Mouse (Mus musculus) hindbrain, embryonic 15.5 days (tissue): ENCODE measurements at regions not wholly inside any gene's neighbourhood (a gene's known extent, or its start where the extent isn't known, plus 50 kb on each side); places are given as distances from the start of the nearest gene placed in this dataset.

ENCODE experiments used
- ATAC-seq: fragments of 200-750 bp; cut with Nextera tagmentation; 2 replicates; pipeline ENCODE4 v1.8.0; 2017; ENCODE audit warnings: low read depth, moderate number of reproducible peaks, moderate TSS enrichment; ENCODE audit not compliant: low FRiP score
- H3K27ac ChIP-seq: fragments of 300-500 bp; sonication (generic); replicated peaks from 2 replicates; pipeline ENCODE4 v1.5.1; 2015; ENCODE audit warnings: mild to moderate bottlenecking, inconsistent platforms
- H3K27me3 ChIP-seq: fragments of 300-500 bp; sonication (generic); 2 replicates; pipeline ENCODE4 v1.6.1; 2015; ENCODE audit warnings: control low read depth, inconsistent platforms
- H3K36me3 ChIP-seq: fragments of 300-500 bp; sonication (generic); 2 replicates; pipeline ENCODE4 v1.6.1; 2015; ENCODE audit warnings: control low read depth, inconsistent platforms
- H3K4me1 ChIP-seq: fragments of 300-500 bp; sonication (generic); replicated peaks from 2 replicates; pipeline ENCODE4 v1.6.1; 2015; ENCODE audit warnings: control low read depth, inconsistent platforms
- H3K4me2 ChIP-seq: fragments of 300-500 bp; sonication (generic); 2 replicates; pipeline ENCODE4 v1.6.1; 2015; ENCODE audit warnings: moderate library complexity, mild to moderate bottlenecking, inconsistent platforms
- H3K4me3 ChIP-seq: fragments of 300-500 bp; sonication (generic); 2 replicates; pipeline ENCODE4 v1.5.1; 2015; ENCODE audit warnings: mild to moderate bottlenecking, inconsistent platforms
- H3K9ac ChIP-seq: fragments of 300-500 bp; sonication (generic); 2 replicates; pipeline ENCODE4 v1.6.1; 2015; ENCODE audit warnings: inconsistent platforms
- H3K9me3 ChIP-seq: fragments of 300-500 bp; sonication (generic); 2 replicates; pipeline ENCODE4 v1.6.1; 2016; ENCODE audit warnings: control low read depth, inconsistent platforms
- WGBS: fragments of 180-500 bp; shearing (Covaris S2); methylation state at CpG from one replicate; pipeline ENCODE4 v1.1.7; 2015; 5-methylcytosine and 5-hydroxymethylcytosine counted together

- H3K4me3 ChIP-seq, result no peak overlapping the region
- H3K9ac ChIP-seq, result no peak overlapping the region
- WGBS, result 79% methylated on average over 7 of the region's 7 CpGs
- H3K27me3 ChIP-seq, result no peaks in the 10 kb centered on the region
- no peak overlapping the region for H3K4me2 ChIP-seq
- no peaks in the 10 kb centered on the region for H3K36me3 ChIP-seq
- no peak overlapping the region for H3K27ac ChIP-seq
- H3K4me1 ChIP-seq, result no peaks in the 10 kb centered on the region
- no peaks in the 10 kb centered on the region for H3K9me3 ChIP-seq
- ATAC-seq, result no peak
Observed at GRCm38 (mm10) chr12:94544706-94545105, 1147.3 kb upstream of the Flrt2 start.

DNA sequence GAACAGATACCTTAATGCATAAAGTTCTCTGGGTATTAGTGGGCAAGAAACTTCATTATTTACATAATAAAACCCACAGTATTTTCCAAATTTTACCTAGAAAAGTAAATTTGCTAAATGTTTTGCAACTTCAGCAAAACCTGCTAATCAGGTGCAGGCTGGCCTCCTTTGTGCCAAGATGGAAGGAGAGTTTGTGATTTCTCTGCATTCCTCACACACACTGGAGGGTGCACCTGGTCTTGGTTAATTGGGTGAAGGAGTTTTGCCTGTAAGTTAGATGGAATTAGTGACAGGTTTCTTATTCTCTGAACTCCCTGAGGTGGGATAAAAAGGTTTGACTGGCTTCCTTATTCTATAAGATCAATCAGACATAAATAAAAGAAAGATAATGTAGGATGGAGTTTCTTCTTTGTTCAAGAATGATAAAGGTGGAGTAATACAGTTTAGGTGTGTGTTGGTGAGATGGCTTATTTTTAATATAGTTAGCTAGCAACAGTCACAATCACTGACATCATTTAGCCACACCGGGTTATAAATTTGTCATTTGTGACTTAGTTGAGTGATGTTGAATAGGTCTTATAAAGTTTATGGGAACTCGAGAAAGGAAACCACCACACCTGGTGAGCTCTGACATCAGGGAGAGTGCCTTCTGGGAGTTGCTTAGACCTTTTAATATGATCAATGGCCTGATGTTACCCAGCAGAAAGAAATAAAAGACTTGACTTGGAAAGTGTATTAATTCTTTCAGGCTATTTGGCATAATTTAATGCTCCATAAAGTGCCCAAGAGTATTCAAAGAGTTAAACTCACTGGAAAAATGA lies 1131.4 kb upstream of the Flrt2 start:
- Histone ChIP-seq H3K9me3 (no peaks in the 10 kb centered on the region; the same call in 1 of the 2 replicates), H3K4me1 (no peaks in the 10 kb centered on the region), H3K4me3 (no peak overlapping the region), H3K9ac (no peak overlapping the region), H3K4me2 (no peak overlapping the region), H3K36me3 (no peaks in the 10 kb centered on the region), H3K27ac (no peak overlapping the region), H3K27me3 (no peaks in the 10 kb centered on the region)
- no peak for ATAC-seq
- 91% methylated on average over 2 of the region's 2 CpGs for WGBS

DNA sequence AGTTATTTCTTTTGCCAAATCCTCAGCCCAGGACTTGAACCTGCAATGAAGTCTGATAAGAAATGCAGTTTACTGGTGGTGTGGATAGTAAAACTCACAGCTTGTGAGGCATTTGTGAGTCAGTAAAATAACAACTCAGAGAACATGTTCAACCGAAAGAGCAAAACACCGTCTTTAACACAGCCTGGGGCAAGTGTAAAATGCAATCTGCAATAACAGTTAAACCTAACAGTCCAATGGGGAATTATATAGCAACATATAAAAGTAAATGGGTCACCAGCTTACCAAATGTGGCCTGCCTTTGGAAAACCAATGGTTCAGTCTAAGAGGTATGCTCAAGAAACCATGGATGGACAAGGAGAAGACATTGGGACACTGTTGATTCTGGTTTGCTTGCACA lies 1117.0 kb upstream of the Flrt2 start:
- no peaks in the 10 kb centered on the region for H3K9me3 ChIP-seq
- no peak overlapping the region for H3K27ac ChIP-seq
- no peaks in the 10 kb centered on the region for H3K36me3 ChIP-seq
- no peaks in the 10 kb centered on the region for H3K4me1 ChIP-seq
- H3K27me3 ChIP-seq, result no peaks in the 10 kb centered on the region
- ATAC-seq, result no peak
- H3K4me2 ChIP-seq, result no peak overlapping the region
- no peak overlapping the region for H3K9ac ChIP-seq
- no peak overlapping the region for H3K4me3 ChIP-seq
- 53% methylated on average over 2 of the region's 2 CpGs for WGBS

DNA sequence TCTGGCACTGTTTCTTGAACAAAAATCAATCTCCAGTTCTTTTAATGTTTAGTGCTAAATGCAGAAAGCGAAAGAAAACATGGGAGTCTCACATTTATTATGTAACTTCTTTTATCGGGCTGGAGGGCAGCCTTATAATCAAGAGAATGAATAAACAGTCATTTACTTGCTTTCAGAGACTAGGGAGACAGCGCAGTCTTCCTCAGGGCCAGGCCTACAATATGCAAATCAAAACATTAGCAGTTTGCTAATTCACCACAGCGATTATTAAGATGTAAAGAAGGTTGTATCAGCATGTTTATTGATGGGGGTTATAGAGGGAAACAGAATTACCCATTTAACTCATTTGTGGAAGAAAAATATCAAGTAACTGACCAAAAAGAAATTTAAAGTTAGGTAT lies 1111.7 kb upstream of the Flrt2 start:
- no peak for ATAC-seq
- no peak overlapping the region for H3K9ac ChIP-seq
- no peak overlapping the region for H3K4me2 ChIP-seq
- no peak overlapping the region for H3K4me3 ChIP-seq
- H3K9me3 ChIP-seq, result no peaks in the 10 kb centered on the region
- H3K27me3 ChIP-seq, result no peaks in the 10 kb centered on the region
- no peak overlapping the region for H3K27ac ChIP-seq
- no peaks in the 10 kb centered on the region for H3K4me1 ChIP-seq
- WGBS, result 25% methylated on average over 4 of the region's 4 CpGs
- H3K36me3 ChIP-seq, result no peaks in the 10 kb centered on the region

DNA sequence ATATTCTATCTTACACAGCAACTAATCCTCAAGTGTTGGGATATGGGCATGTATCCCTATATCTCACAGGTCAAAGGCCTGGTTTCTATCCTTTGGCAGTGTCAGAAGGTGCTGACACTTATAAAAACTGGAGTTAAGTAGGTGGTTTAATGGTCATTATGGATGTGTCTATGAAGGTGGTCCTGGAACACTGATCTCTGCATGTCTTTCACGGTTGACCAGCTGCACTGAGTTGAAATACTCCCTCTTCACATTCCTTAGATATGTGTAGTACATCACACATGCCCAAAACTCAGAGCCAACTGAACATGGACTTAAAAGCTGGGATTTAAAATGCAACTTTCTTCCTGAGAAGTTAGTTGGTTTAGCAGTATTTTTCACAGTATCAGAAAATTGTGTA lies 1107.7 kb upstream of the Flrt2 start:
- H3K4me2 ChIP-seq, result no peak overlapping the region
- no peak overlapping the region for H3K4me3 ChIP-seq
- no peak for ATAC-seq
- no peaks in the 10 kb centered on the region for H3K36me3 ChIP-seq
- no peak overlapping the region for H3K9ac ChIP-seq
- no peaks in the 10 kb centered on the region for H3K27me3 ChIP-seq
- H3K27ac ChIP-seq, result no peak overlapping the region
- H3K9me3 ChIP-seq, result no peaks in the 10 kb centered on the region
- 82% methylated on average over 1 of the region's 1 CpGs for WGBS
- no peaks in the 10 kb centered on the region for H3K4me1 ChIP-seq

DNA sequence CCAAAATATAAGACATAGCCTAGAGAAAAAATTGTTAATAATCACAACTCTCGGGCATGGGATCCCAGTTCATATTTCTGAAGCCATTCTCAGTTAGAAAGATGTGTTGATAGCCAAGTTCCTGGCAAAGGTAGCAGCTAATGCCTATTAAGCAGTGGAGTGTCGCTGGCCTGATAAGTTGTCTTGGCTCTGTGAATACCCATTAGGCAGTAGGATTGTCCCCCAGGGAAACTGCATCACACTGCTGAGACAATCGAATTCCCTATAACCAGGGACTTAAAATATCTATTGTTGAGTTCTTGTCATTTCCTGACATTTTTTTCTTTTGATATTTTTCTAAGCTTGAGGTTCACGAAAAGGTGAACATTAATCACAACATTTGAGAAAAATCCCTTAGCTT lies 1105.0 kb upstream of the Flrt2 start:
- 60% methylated on average over 4 of the region's 4 CpGs for WGBS
- no peak for ATAC-seq
- Histone ChIP-seq H3K9ac (no peak overlapping the region), H3K4me3 (no peak overlapping the region), H3K4me1 (no peaks in the 10 kb centered on the region), H3K27ac (no peak overlapping the region), H3K36me3 (no peaks in the 10 kb centered on the region), H3K27me3 (no peaks in the 10 kb centered on the region), H3K9me3 (no peaks in the 10 kb centered on the region), H3K4me2 (no peak overlapping the region)

DNA sequence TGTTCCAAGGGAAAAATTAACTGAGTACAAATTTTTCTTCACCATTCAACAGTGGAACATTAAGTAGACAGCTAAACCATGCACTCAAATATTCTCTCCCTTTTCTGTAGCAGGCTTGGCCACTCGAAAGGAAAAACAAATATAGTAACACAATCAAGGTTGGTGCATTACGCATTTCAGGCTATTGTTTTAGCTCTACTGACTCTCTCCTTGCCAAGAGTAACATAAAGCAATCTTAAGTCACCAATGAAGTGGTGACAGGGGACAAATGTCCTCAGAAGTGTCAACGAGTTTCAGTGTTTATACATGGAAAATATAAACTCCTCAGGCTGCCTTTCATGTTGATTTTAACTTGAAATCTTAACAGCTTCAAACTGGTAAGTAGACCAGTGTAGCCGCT lies 1103.4 kb upstream of the Flrt2 start:
- ATAC-seq, result no peak
- Histone ChIP-seq H3K4me3 (no peak overlapping the region), H3K27me3 (no peaks in the 10 kb centered on the region), H3K36me3 (no peaks in the 10 kb centered on the region), H3K9ac (no peak overlapping the region), H3K4me1 (no peaks in the 10 kb centered on the region), H3K27ac (no peak overlapping the region), H3K4me2 (no peak overlapping the region), H3K9me3 (no peaks in the 10 kb centered on the region)
- 78% methylated on average over 4 of the region's 4 CpGs for WGBS

GRCm38 (mm10) chr12:94589033-94589432 lies 1103.0 kb upstream of the Flrt2 start:
- no peak for ATAC-seq
- Histone ChIP-seq H3K9ac (no peak overlapping the region), H3K4me2 (no peak overlapping the region), H3K4me1 (no peaks in the 10 kb centered on the region), H3K36me3 (no peaks in the 10 kb centered on the region), H3K27me3 (no peaks in the 10 kb centered on the region), H3K9me3 (no peaks in the 10 kb centered on the region), H3K27ac (no peak overlapping the region), H3K4me3 (no peak overlapping the region)
- 83% methylated on average over 4 of the region's 4 CpGs for WGBS

DNA sequence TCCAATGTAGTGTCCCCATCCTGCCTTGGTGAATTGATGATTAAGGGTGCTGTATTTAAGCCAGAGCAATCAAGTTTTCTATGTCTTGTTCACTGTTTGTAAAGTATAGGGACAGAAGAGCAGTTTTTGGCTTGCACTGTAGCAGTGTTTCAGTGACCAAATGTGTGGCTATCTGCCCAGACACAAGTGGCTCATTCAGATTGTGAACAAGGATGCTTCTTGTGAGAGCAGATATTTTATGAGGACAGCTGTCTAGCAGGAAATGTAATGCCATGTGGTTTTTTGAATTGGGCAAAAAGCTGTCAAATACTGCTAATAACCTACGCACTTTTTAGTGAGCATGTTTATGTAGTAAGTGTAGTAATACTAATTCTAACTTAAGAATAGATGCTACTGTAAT lies 1086.5 kb upstream of the Flrt2 start:
- H3K4me1 ChIP-seq, result no peaks in the 10 kb centered on the region
- no peaks in the 10 kb centered on the region for H3K27me3 ChIP-seq
- no peaks in the 10 kb centered on the region for H3K36me3 ChIP-seq
- no peak overlapping the region for H3K27ac ChIP-seq
- no peaks in the 10 kb centered on the region for H3K9me3 ChIP-seq
- whole genome bisulfite sequencing, result 89% methylated on average over 1 of the region's 1 CpGs
- H3K4me3 ChIP-seq, result no peak overlapping the region
- no peak overlapping the region for H3K9ac ChIP-seq
- no peak overlapping the region for H3K4me2 ChIP-seq
- ATAC-seq, result no peak

GRCm38 (mm10) chr12:94636555-94636954 lies 1055.5 kb upstream of the Flrt2 start:
- H3K4me1 ChIP-seq, result no peaks in the 10 kb centered on the region
- no peak for ATAC-seq
- WGBS, result 61% methylated on average over 1 of the region's 1 CpGs
- H3K4me3 ChIP-seq, result no peak overlapping the region
- H3K4me2 ChIP-seq, result no peak overlapping the region
- H3K36me3 ChIP-seq, result no peaks in the 10 kb centered on the region
- no peak overlapping the region for H3K9ac ChIP-seq
- H3K27me3 ChIP-seq, result no peaks in the 10 kb centered on the region
- H3K27ac ChIP-seq, result no peak overlapping the region
- H3K9me3 ChIP-seq, result no peaks in the 10 kb centered on the region

- no peak for ATAC-seq
- WGBS, result 81% methylated on average over 4 of the region's 4 CpGs
Observed at GRCm38 (mm10) chr12:94640153-94640552, 1051.9 kb upstream of the Flrt2 start.

DNA sequence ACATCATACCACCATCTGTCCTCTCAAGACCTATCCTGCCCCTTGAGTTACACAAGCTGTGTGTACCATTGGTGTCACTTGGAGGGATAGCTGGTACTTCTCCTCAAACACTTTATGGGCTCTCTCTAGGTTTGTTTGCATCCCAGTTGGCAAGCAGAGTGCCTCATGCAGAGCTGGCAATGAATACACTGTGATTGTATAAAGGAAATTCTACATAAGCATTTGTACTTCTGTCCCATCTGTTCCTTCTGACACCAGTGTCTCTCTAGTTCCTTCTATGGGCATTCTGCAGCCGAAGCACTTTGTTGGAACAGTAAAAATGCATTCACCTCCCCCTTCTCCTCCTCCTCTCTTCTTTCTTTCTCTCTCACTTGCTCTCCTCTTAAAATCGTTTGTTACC lies 1046.7 kb upstream of the Flrt2 start:
- Histone ChIP-seq H3K27me3 (no peaks in the 10 kb centered on the region), H3K36me3 (no peaks in the 10 kb centered on the region), H3K4me3 (no peak overlapping the region), H3K9me3 (no peaks in the 10 kb centered on the region), H3K27ac (no peak overlapping the region), H3K4me2 (no peak overlapping the region), H3K4me1 (no peaks in the 10 kb centered on the region), H3K9ac (no peak overlapping the region)
- WGBS, result 66% methylated on average over 2 of the region's 2 CpGs
- no peak for ATAC-seq

More at GRCm38 (mm10) chr12:94640153-94640552, 1051.9 kb upstream of the Flrt2 start:
- Histone ChIP-seq H3K9ac (no peak overlapping the region), H3K9me3 (no peaks in the 10 kb centered on the region), H3K27ac (no peak overlapping the region), H3K4me1 (no peaks in the 10 kb centered on the region), H3K4me2 (no peak overlapping the region), H3K36me3 (no peaks in the 10 kb centered on the region), H3K4me3 (no peak overlapping the region), H3K27me3 (no peaks in the 10 kb centered on the region)

DNA sequence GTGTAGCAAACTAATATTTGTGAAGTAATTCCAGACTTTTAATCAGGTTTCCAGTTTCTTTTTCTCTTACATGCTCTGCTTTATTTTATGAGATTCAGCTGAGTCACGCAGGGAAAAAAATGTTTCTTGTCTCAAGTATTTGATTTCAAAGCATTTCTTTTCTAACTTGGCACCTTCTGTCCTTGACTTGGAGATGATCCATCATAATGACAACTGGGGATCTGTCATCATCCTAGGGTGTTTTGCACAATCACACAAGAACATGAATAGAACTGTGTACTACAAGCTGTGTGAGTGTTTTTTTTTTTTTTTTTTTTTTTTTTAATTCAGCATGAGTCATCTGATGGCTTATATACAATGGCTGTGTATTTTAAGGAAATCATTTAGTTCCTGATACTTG lies 1022.0 kb upstream of the Flrt2 start:
- no peaks in the 10 kb centered on the region for H3K9me3 ChIP-seq
- H3K27me3 ChIP-seq, result no peaks in the 10 kb centered on the region
- no peak overlapping the region for H3K4me2 ChIP-seq
- H3K9ac ChIP-seq, result no peak overlapping the region
- H3K4me1 ChIP-seq, result no peaks in the 10 kb centered on the region
- H3K36me3 ChIP-seq, result no peaks in the 10 kb centered on the region
- H3K27ac ChIP-seq, result no peak overlapping the region
- 84% methylated on average over 1 of the region's 1 CpGs for WGBS
- no peak for ATAC-seq
- H3K4me3 ChIP-seq, result no peak overlapping the region
